Mouse (Mus musculus) bone marrow macrophage, adult 2 months (primary cell): ENCODE measurements around the gene Dand5.

Source experiments
- CTCF ChIP-seq: IDR thresholded peaks from 2 replicates; pipeline ENCODE4 v1.5.1; 2012; ENCODE audit warnings: low read depth, mild to moderate bottlenecking, low read length, moderate library complexity
- POLR2A ChIP-seq: IDR thresholded peaks from 2 replicates; pipeline ENCODE4 v1.6.1; 2012; ENCODE audit warnings: mild to moderate bottlenecking, low read depth, low read length, borderline replicate concordance

GRCm38 (mm10) chr8:84846094-84846721 is 23.6 kb upstream of the Dand5 start:
- TF ChIP-seq POLR2A (no peak), CTCF (no peak)
